ENCODE assay signal across 31 mouse cellular contexts in the genomic region with DNA sequence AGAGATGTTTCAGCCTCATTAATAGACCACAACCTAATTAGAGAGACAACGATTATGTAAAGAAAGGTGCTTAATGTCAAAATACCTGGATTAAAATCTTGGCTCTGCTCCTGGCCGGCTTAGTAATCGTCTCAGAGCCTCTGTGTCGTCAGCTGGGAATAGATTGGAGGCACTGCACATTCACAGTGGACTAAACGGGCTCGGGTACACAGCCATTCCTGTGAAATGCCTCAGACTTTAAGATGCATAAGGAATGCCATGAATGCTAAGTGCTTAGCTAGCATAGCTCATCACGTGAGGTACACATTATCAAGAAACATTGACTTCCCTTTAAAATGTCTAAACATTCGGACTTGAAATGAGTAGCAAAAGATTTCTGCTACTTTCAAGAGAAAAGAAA.
DNase-seq lines count a peak whose midpoint lies in the region; ATAC-seq and TF ChIP-seq lines count a peak whose summit lies in the region.
"Had no signal": no experiment of that assay in that cellular context is flagged by ENCODE, and none has a peak within 500 bp of the region (broad histone marks: within the 10 kb centered on the region; RNA-seq: fewer than 3 reads in every experiment).

No protein-coding gene starts in this region.

- H3K36me3 ChIP-seq in forebrain, embryonic 14.5 days (ENCODE audit: control insufficient read depth, insufficient read depth, low read length), result no peaks in the 10 kb centered on the region
- no peaks in the 10 kb centered on the region for H3K36me3 ChIP-seq in forebrain, embryonic 16.5 days (ENCODE audit: control insufficient read depth, insufficient read depth)
- H3K36me3 ChIP-seq in midbrain, embryonic 13.5 days, result no peaks in the 10 kb centered on the region
- no peaks in the 10 kb centered on the region for H3K36me3 ChIP-seq in midbrain, embryonic 15.5 days (replicated peaks)
- H3K36me3 ChIP-seq: embryonic facial prominence, embryonic 13.5 days; forebrain, embryonic 15.5 days; G1E; heart, embryonic 12.5 days; heart, embryonic 15.5 days; hindbrain, embryonic 10.5 days; hindbrain, embryonic 13.5 days had no signal

- TF ChIP-seq POLR2A in brain, embryonic 14.5 days (IDR thresholded peaks at IDR 0.05; ENCODE audit: borderline replicate concordance, extremely low read depth, insufficient read depth, insufficient read length, poor library complexity, severe bottlenecking), result no peak

- H3K4me1 ChIP-seq in forebrain, embryonic 14.5 days (ENCODE audit: control insufficient read depth, insufficient read depth, low read length), result no peaks in the 10 kb centered on the region
- H3K4me1 ChIP-seq in forebrain, embryonic 16.5 days (replicated peaks; ENCODE audit: control insufficient read depth, insufficient read depth, low read length), result peaks cover 3% of the 10 kb centered on the region; the same call in 1 of the 2 replicates
- H3K4me1 ChIP-seq in midbrain, embryonic 13.5 days (replicated peaks), result no peaks in the 10 kb centered on the region
- H3K4me1 ChIP-seq in midbrain, embryonic 15.5 days, result no peaks in the 10 kb centered on the region
- H3K4me1 ChIP-seq: embryonic facial prominence, embryonic 10.5 days; embryonic facial prominence, embryonic 13.5 days; forebrain, embryonic 15.5 days; heart, embryonic 15.5 days; hindbrain, embryonic 10.5 days; hindbrain, embryonic 13.5 days had no signal

- H3K4me3 ChIP-seq in forebrain, embryonic 14.5 days (ENCODE audit: low read depth, low read length), result no peak overlapping the region
- H3K4me3 ChIP-seq in forebrain, embryonic 16.5 days (replicated peaks; ENCODE audit: low read length), result no peak overlapping the region
- H3K4me3 ChIP-seq in midbrain, embryonic 13.5 days (replicated peaks), result no peak overlapping the region
- no peak overlapping the region for H3K4me3 ChIP-seq in midbrain, embryonic 15.5 days
- H3K4me3 ChIP-seq: embryonic facial prominence, embryonic 10.5 days; embryonic facial prominence, embryonic 13.5 days; erythroblast, embryonic 14.5 days; forebrain, embryonic 15.5 days; heart, embryonic 12.5 days; heart, embryonic 15.5 days; hindbrain, embryonic 10.5 days; hindbrain, embryonic 13.5 days had no signal

- DNase-seq in forebrain, embryonic 14.5 days (ENCODE audit: low spot score), result no peak
- peak; percentile 50 for DNase-seq in brain, embryonic 14.5 days (ENCODE audit: low read depth)
- peak; percentile 30 for DNase-seq in retina, postnatal 7 days (ENCODE audit: low read depth, low spot score)
- DNase-seq in cerebellum, postnatal 25 days, result no peak
- DNase-seq: adrenal gland, postnatal 10 days; adrenal gland, postnatal 36 days; B cell, adult 2 months; cerebellum, adult 11 months; cerebellum, adult 2 months; cerebellum, adult 9-11 months; cerebellum, postnatal 36 days; embryo, embryonic 11 days; gastrocnemius, postnatal 25 days; heart, adult 18-20 months; heart, postnatal 10 days; heart, postnatal 36 days had no signal

- no peak for ATAC-seq in forebrain, embryonic 14.5 days
- no peak for ATAC-seq in forebrain, embryonic 16.5 days
- no peak; the same call in 1 of the 2 replicates for ATAC-seq in midbrain, embryonic 13.5 days
- no peak for ATAC-seq in midbrain, embryonic 15.5 days (replicated peaks)
- ATAC-seq: forebrain, embryonic 15.5 days; hindbrain, embryonic 16.5 days; Patski had no signal

- H3K27ac ChIP-seq in forebrain, embryonic 14.5 days (ENCODE audit: low read depth, low read length), result 0 out of 2 replicates have a peak overlapping the region, but pooled peaks have one; percentile 9
- no peak overlapping the region for H3K27ac ChIP-seq in forebrain, embryonic 16.5 days (ENCODE audit: low read length)
- 0 out of 2 replicates have a peak overlapping the region, but pooled peaks have one; percentile 48 for H3K27ac ChIP-seq in midbrain, embryonic 13.5 days
- no peak overlapping the region for H3K27ac ChIP-seq in midbrain, embryonic 15.5 days
- H3K27ac ChIP-seq: embryonic facial prominence, embryonic 10.5 days; embryonic facial prominence, embryonic 13.5 days; forebrain, embryonic 15.5 days; heart, embryonic 15.5 days; hindbrain, embryonic 10.5 days; hindbrain, embryonic 13.5 days had no signal

- WGBS in forebrain, embryonic 14.5 days, result 28% methylated on average over 8 of the region's 8 CpGs
- 26% methylated on average over 8 of the region's 8 CpGs for WGBS in forebrain, embryonic 16.5 days
- 55% methylated on average over 8 of the region's 8 CpGs for WGBS in midbrain, embryonic 13.5 days
- 44% methylated on average over 8 of the region's 8 CpGs for WGBS in midbrain, embryonic 15.5 days

- no peak overlapping the region for H3K9ac ChIP-seq in forebrain, embryonic 14.5 days (ENCODE audit: low read length)
- H3K9ac ChIP-seq in forebrain, embryonic 16.5 days (replicated peaks; ENCODE audit: low read depth, low read length), result no peak overlapping the region
- H3K9ac ChIP-seq in midbrain, embryonic 13.5 days (replicated peaks), result no peak overlapping the region
- no peak overlapping the region for H3K9ac ChIP-seq in midbrain, embryonic 15.5 days
- H3K9ac ChIP-seq: embryonic facial prominence, embryonic 13.5 days; forebrain, embryonic 15.5 days; heart, embryonic 12.5 days; heart, embryonic 15.5 days; hindbrain, embryonic 13.5 days had no signal

- no peak overlapping the region for H3K4me2 ChIP-seq in forebrain, embryonic 14.5 days (ENCODE audit: low read length)
- no peak overlapping the region for H3K4me2 ChIP-seq in forebrain, embryonic 16.5 days (ENCODE audit: low read length)
- H3K4me2 ChIP-seq in midbrain, embryonic 13.5 days (replicated peaks), result no peak overlapping the region
- no peak overlapping the region for H3K4me2 ChIP-seq in midbrain, embryonic 15.5 days
- H3K4me2 ChIP-seq: embryonic facial prominence, embryonic 13.5 days; forebrain, embryonic 15.5 days; heart, embryonic 12.5 days; heart, embryonic 15.5 days; hindbrain, embryonic 13.5 days had no signal

- no peaks in the 10 kb centered on the region for H3K27me3 ChIP-seq in forebrain, embryonic 14.5 days (replicated peaks; ENCODE audit: control insufficient read depth, insufficient read depth, low read length)
- H3K27me3 ChIP-seq in forebrain, embryonic 16.5 days (replicated peaks; ENCODE audit: control insufficient read depth, insufficient read depth, low read length), result no peaks in the 10 kb centered on the region
- no peaks in the 10 kb centered on the region for H3K27me3 ChIP-seq in midbrain, embryonic 13.5 days
- no peaks in the 10 kb centered on the region for H3K27me3 ChIP-seq in midbrain, embryonic 15.5 days (replicated peaks)
- H3K27me3 ChIP-seq: CH12.LX; embryonic facial prominence, embryonic 13.5 days; forebrain, embryonic 15.5 days; heart, embryonic 12.5 days; heart, embryonic 15.5 days; hindbrain, embryonic 13.5 days; Patski had no signal

- H3K9me3 ChIP-seq in forebrain, embryonic 14.5 days (replicated peaks; ENCODE audit: control insufficient read depth, low read length), result no peaks in the 10 kb centered on the region
- no peaks in the 10 kb centered on the region for H3K9me3 ChIP-seq in forebrain, embryonic 16.5 days (ENCODE audit: control insufficient read depth, low read length)
- H3K9me3 ChIP-seq in midbrain, embryonic 13.5 days, result no peaks in the 10 kb centered on the region
- no peaks in the 10 kb centered on the region for H3K9me3 ChIP-seq in midbrain, embryonic 15.5 days
- H3K9me3 ChIP-seq: embryonic facial prominence, embryonic 10.5 days; embryonic facial prominence, embryonic 13.5 days; forebrain, embryonic 15.5 days; heart, embryonic 12.5 days; heart, embryonic 15.5 days; hindbrain, embryonic 10.5 days; hindbrain, embryonic 13.5 days had no signal

- TF ChIP-seq CTCF in brain, embryonic 14.5 days (IDR thresholded peaks at IDR 0.05; ENCODE audit: borderline replicate concordance, extremely low read depth, insufficient read depth, insufficient read length), result no peak

Comparison
In these comparisons a context has a peak if more than half of its experiments do, and no peak if none do; other contexts are left out.
1. H3K27ac ChIP-seq: peak in forebrain, embryonic 14.5 days (single experiment) and midbrain, embryonic 13.5 days (single experiment); none in forebrain, embryonic 16.5 days (single experiment) and midbrain, embryonic 15.5 days (single experiment).
2. DNase-seq: peak in brain, embryonic 14.5 days (single experiment) and retina, postnatal 7 days (single experiment); none in forebrain, embryonic 14.5 days (single experiment) and cerebellum, postnatal 25 days (0 of 2).